Mouse (Mus musculus) adrenal gland, postnatal 25 days (tissue): ENCODE data around the gene Tmem138. TPM values are rescaled to one million over a fixed set of nuclear protein-coding genes. Genes with fewer than 3 reads are reported as not detected.

ENCODE experiments used
- total RNA-seq: library from RNA; stranded (reverse); gene quantifications from 2 replicates; pipeline ENCODE4 v1.2.3, GENCODE M21; 2021

Gene Tmem138
- total RNA-seq, 1 experiment from 2014 or later = 13.2 TPM

Other genes starting within 250 kb of the Tmem138 start
- 21.6 and 27.9 TPM in 2 replicates for gene Syt7, start 188.3 kb downstream of the Tmem138 start, total RNA-seq
- gene Lrrc10b, start 119.9 kb downstream of the Tmem138 start, total RNA-seq = 2.2 and 2.5 TPM in 2 replicates
- 0.88 TPM in 1 of 2 replicates, not detected in the other for gene Ppp1r32, start 94.4 kb downstream of the Tmem138 start, total RNA-seq
- 59.8 and 70.4 TPM in 2 replicates for gene Cpsf7, start 52.1 kb downstream of the Tmem138 start, total RNA-seq
- gene Sdhaf2, start 51.2 kb downstream of the Tmem138 start, total RNA-seq = 60.6 and 63.5 TPM in 2 replicates
- gene Tmem216, start 21.1 kb downstream of the Tmem138 start, total RNA-seq = 16.2 and 20.6 TPM in 2 replicates
- 18.4 and 25.3 TPM in 2 replicates for gene Cyb561a3, start 190 bp downstream of the Tmem138 start, total RNA-seq
- gene Ddb1, start 28.0 kb upstream of the Tmem138 start, total RNA-seq = 305 and 314 TPM in 2 replicates
- gene Tkfc, start 28.3 kb upstream of the Tmem138 start, total RNA-seq = 18.0 and 21.7 TPM in 2 replicates
- gene Vwce, start 56.9 kb upstream of the Tmem138 start, total RNA-seq = 0.43 and 1.4 TPM in 2 replicates
- gene Pga5, start 100.7 kb upstream of the Tmem138 start, total RNA-seq = not detected in 2 replicates
- 32.4 and 33.6 TPM in 2 replicates for gene Vps37c, start 111.4 kb upstream of the Tmem138 start, total RNA-seq
- gene Cd5, start 161.6 kb upstream of the Tmem138 start, total RNA-seq = 0.12 TPM in 1 of 2 replicates, not detected in the other